Mouse (Mus musculus) adrenal gland, adult (tissue): Measurements from ENCODE around the gene Dyrk2.
A peak's percentile ranks its signal among the peaks of the same experiment; 100 is the strongest.

Experiments
- DNase-seq, 2 experiments: peaks; one replicate each; pipeline ENCODE4 v3.0.0; 2022 to 2023; ENCODE audit warnings: low spot score in 1 of 2; ENCODE audit not compliant: inconsistent age in 2 of 2

The Dyrk2 gene

GRCm38 (mm10) chr10:118870201-118870980, at the start of gene Dyrk2:
Gene Dyrk2 (minus strand): TSS chr10:118870209.
- peak; percentile 51 to 79 for DNase-seq

GRCm38 (mm10) chr10:118902625-118903024, 32.6 kb upstream of the Dyrk2 start:
- DNase-seq: no peak

- DNase-seq: no peak
Measured at GRCm38 (mm10) chr10:118893645-118894044, 23.6 kb upstream of the Dyrk2 start.

DNA sequence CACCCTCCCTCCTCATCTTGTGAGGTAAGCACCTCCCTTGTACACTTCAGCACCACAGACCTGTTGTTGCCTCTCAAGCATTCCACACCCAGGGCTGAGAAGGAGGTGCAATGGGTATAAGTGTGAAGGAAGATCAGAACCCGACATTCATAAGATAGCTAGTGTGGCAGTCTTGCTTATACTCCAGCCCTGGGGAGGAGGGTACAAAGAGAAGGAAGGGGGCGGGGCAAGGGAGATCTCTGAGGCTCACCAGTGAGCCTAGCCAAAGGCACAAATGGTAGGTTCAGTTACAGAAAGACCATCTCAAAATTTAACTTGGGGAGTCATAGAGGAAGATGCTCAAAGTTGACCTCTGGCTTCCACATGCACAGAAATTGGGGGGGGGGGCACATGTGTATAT, 14.1 kb upstream of the Dyrk2 start:
- no peak for DNase-seq

DNA sequence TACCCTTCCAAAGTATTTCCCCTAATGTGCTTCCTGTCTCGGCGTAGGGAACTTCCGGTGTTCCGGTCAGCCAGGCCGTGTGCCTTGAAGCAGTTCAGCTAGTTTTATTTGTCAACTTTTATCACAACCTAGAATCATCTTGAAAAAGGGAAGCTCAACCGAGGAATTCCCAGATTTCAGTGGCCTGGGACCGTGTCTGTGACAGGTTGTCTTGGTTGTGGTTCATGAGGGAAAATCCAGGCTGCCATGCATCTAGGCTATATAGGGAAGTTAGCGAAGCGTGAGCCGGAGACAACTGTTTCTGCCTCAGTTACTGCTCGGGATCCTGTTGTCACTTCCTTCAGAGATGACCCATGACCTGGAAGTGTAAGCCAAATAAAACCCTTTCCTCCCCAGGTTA, 13.3 kb upstream of the Dyrk2 start:
- no peak for DNase-seq

GRCm38 (mm10) chr10:118882258-118882885, 12.4 kb upstream of the Dyrk2 start:
- no peak for DNase-seq

GRCm38 (mm10) chr10:118880776-118881175, 10.8 kb upstream of the Dyrk2 start:
- no peak for DNase-seq

DNA sequence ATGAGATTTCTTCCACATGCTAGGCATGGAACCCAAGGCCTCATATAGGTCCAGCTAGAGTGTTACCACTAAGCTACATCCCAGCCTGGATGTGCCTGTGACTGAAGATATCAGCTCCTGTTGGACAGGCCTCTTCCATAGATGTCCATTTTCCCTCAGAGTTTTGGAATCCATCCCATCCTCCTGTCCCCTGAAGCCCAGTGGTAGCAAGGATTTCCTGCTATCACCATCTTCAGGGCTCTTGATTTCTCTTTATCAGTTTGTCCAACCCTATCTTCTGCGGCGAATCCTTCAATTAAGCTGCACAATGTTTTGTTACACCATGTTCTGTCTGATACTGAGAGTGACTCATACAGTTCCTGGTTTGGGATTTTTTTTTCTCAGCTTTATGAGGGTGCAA, 2.2 kb upstream of the Dyrk2 start:
- no peak for DNase-seq

DNA sequence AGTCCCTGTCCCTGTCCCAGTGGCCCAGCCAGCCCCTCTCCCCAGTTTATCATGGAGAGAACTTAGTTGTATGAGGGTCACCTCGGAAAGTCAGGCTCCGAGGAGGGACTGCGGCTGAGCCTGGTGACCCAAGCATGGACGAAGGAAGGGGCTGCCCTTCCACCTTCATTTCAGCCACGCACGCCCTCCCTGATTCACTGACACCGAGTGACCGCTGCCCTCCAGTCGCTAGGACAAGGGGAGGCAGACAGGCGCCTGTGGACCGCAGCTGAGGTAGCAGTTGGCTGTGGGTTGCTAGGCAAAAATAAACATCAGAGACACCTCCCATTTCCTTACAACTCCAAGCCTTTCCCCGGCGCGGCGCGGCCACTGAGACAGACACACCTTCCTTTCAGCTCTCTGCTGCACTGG, 413 bp downstream of the Dyrk2 start:
- DNase-seq: peak; percentile 75 to 90

DNA sequence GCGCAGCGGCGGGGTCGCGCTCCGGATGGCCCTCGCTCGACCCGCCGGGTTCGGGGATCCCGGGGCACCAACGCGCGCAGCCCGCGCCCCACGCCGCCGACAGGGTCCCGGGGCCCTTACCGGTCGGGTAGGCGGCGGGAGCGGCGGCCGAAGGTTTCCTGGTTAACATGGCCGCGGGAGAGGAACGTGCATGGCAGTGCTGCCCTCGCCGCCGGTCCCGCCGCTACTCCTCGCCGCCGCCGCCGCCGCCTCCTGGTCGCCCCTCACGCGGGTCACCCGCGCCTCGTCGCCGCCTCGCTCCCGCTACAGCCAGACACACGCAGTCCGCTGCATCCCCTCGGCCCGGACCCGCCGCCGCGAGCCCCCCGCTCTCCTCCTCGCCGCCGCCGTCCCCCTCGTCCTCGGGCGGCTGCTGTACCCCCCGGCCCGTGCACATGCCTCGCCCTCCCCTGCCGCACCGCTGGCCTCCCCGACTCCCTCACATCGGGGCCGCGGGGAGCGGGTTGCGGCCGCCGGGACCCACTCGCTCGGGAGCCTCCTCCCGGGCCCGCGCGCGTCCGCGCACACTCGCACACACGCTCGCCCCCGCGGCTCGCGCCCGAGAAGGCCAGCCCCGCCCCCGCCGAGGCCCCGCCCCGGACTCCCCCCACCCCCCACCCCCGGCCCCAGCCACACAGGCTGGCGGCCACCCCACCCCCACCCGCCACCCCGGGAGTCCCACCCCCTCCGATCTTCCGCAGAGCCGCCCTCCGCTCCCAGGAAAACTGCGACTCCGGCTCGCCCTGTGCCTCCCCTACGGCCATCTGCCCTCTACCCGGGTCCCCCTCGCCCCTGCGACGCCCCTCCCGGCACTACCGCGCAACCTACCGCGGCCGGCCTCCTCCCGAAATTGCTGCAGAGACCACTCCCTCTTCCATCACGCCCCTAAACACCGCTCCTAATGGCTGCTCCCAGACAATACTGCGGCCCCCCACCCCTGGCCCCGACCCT, 1.1 kb downstream of the Dyrk2 start:
- peak; percentile 81 to 92 for DNase-seq

- peak; percentile 54 to 75 for DNase-seq
Measured at GRCm38 (mm10) chr10:118867896-118868600, 2.0 kb downstream of the Dyrk2 start.

DNA sequence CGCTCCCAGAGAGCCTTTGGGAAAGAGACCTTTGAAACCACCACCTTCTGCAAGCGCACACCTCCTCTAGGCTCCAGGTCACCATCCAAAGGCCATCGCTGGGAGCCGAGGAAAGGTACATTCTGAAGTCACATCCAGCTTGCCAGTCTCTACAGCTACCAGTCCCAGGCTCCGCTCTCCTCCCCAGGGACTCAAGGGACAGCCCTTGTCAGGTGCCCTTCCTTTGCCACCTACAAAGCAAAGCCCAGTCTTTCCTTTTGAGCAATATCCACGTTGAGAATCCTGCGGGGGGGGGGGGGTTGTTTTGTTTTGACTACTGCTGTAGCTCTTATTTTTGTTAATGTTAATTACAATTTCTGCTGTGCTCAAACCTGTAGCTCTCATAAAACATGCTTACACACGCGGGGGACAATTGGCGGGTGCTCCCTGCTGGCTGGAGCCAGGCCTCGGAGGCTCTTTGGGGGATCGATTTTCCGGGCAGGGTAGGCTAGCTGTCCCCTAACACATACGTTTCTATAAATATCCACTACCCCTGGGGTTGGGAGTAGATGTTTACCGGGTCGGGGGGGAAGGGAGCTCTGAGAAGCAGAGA, 2.6 kb downstream of the Dyrk2 start:
- DNase-seq: peak; percentile 20 to 46

DNA sequence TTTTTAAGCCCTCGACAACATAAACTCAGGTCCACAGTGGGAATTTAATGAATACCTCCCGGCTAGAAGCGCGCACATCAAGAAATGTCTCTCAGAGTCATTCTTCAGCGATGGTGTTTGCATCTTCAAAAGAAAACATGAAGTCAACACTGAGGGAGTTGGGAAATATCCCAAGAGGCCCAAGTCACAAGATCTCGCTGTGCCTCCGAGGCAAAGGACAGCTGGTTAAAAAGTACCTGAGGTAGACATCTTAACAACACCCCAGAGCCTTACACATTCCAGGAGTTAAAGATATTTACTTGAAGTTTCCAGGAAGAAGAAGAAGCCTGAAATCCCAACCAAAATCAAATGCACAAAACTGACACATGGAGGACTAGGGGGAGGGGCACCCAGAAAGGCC, 5.0 kb downstream of the Dyrk2 start:
- DNase-seq: no peak

DNA sequence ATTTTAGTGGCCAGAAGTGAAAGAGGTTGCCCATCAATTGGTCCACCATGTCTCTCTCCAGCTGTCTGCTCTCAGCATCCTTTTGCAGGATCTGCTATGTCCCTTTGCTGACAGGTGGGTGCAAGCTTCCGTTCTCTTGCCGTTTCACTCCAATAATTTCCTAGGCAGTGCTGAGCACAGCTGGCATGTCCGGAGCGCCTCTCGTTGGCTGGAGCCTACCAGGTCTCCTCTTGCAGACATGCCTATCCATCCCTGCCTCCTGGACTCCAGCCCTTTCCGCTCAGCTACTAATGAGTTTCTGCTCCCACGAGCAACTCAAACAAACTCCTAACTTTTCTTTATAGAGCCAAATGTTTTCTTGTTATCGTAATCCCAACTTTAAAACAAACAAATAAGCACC, 6.4 kb downstream of the Dyrk2 start:
- no peak for DNase-seq

DNA sequence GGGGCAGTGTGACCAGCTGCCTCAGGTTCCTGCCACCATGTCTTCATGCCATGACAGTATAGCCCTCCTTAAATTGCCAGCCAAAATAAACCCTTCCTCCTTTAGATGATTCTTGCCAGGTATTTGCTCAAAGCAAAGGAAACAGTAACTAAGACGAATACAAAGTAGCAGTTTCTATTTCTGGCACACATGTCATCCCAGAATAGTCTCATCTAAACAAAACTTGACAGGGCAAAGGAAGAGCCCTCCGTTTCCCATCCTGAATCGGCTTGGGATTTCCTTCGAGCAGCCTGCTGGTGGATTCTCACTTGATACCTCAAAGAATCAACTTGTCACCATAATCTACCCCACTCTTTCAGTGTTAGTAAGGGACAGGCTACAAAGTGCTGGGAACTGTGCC, 7.8 kb downstream of the Dyrk2 start:
- DNase-seq: no peak

- no peak for DNase-seq
Measured at GRCm38 (mm10) chr10:118861234-118862025, 8.6 kb downstream of the Dyrk2 start.

DNA sequence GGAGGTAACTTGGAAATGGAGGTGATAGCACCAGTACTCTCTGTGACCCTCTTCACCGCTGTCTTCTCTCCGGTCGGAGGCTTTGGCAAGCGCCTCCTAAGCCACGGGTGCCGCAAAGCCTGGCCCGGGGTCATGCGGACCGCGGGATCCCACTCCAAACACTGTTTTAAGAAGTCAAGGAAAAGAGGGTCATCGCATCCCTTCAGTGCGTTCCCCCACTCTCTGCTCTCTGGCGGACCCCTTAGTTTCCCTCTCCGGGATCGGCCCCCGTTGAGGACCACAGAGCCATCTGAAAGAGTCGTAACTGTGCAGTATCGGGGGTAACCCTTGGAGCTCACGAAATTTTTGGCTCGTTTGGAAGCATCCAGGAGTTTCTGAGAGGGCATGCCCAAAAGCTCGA, 10.4 kb downstream of the Dyrk2 start:
- DNase-seq: no peak

GRCm38 (mm10) chr10:118854641-118855040, 15.4 kb downstream of the Dyrk2 start:
- DNase-seq: no peak

DNA sequence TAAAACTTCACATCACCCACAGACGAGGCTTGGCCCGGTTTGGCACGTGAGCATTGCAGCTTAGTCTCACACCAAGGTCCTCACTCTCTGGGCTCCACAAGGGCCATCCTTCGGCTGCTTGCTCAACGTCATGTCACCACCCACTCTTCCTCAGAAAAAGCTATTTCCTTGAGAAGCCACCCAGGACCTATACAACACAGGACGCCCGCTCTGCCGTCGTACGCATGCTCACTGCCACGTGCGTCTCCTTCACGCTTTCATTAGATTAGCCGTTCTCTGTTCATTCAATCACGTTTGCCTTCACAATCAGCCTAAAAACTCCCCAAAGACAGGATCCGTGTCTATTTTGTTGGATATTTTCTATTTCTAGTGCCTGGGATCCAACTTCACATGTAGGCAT, 17.5 kb downstream of the Dyrk2 start:
- DNase-seq: no peak

DNA sequence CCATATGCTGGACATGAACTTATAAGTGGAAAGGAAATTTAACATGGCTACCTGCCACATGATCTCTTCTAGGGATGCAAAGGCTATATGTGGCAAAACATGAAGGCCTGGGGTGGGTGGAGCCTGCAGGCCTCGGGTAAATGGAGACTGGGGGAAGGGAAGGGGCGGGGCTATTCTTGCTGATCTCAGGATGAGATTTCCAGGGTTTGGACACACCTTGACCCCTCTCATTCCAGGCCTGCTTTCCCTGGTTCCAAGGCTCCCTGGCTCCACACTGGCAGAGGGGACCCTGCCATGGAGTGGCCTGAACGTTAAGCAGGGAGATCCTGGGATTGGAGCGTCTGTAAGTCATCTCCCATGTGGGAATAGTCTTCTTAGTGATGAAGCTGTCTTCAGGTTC, 21.5 kb downstream of the Dyrk2 start:
- DNase-seq: no peak
